In genomic region chr4:116221140-116221851, GRCm38 (mm10) we compare ENCODE assay signal across 7 mouse cellular contexts. TPM values are rescaled to one million over a fixed set of nuclear protein-coding genes. Genes with fewer than 3 reads are reported as not detected.
DNase-seq lines count a peak whose midpoint lies in the region; ATAC-seq lines count a peak whose summit lies in the region.

Gene Pik3r3 (plus strand): TSS chr4:116221618.

- no peaks in the 10 kb centered on the region for H3K27me3 ChIP-seq in embryonic facial prominence, embryonic 11.5 days (ENCODE audit: control insufficient read depth, insufficient read depth, low read length)
- H3K27me3 ChIP-seq in limb, embryonic 10.5 days (ENCODE audit: low read depth, poor library complexity, severe bottlenecking), result no peaks in the 10 kb centered on the region
- H3K27me3 ChIP-seq in midbrain, embryonic 13.5 days, result no peaks in the 10 kb centered on the region

- peak within 1 kb of the TSS; percentile 97 for H3K9ac ChIP-seq in embryonic facial prominence, embryonic 11.5 days (replicated peaks; ENCODE audit: low read length)
- H3K9ac ChIP-seq in midbrain, embryonic 13.5 days (replicated peaks), result peak within 1 kb of the TSS; percentile 91

- H3K4me1 ChIP-seq in embryonic facial prominence, embryonic 11.5 days (ENCODE audit: control insufficient read depth, insufficient read depth, low read length), result no peaks in the 10 kb centered on the region
- H3K4me1 ChIP-seq in limb, embryonic 10.5 days, result peaks cover 13% of the 10 kb centered on the region
- H3K4me1 ChIP-seq in midbrain, embryonic 13.5 days (replicated peaks), result peaks cover 16% of the 10 kb centered on the region

- DNase-seq in adrenal gland, postnatal 14 days, result peak; percentile 100
- DNase-seq in embryonic facial prominence, embryonic 11.5 days (ENCODE audit: low spot score), result peak; percentile 99
- DNase-seq in kidney, adult 11 months, result peak; percentile 98
- peak; percentile 97 for DNase-seq in limb, embryonic 10.5 days (ENCODE audit: low spot score)
- peak; percentile 95 for DNase-seq in spleen, adult 12 weeks (ENCODE audit: low spot score)

- H3K4me2 ChIP-seq in embryonic facial prominence, embryonic 11.5 days (ENCODE audit: low read depth, low read length), result peak within 1 kb of the TSS; percentile 61
- peak within 1 kb of the TSS; percentile 59 for H3K4me2 ChIP-seq in midbrain, embryonic 13.5 days (replicated peaks)

- H3K4me3 ChIP-seq in embryonic facial prominence, embryonic 11.5 days (ENCODE audit: low read depth, low read length), result peak within 1 kb of the TSS; percentile 61
- peak within 1 kb of the TSS; percentile 75 for H3K4me3 ChIP-seq in limb, embryonic 10.5 days
- peak within 1 kb of the TSS; percentile 76 for H3K4me3 ChIP-seq in midbrain, embryonic 13.5 days (replicated peaks)

- ATAC-seq in embryonic facial prominence, embryonic 11.5 days (replicated peaks; ENCODE audit: insufficient number of reproducible peaks, low FRiP score, low TSS enrichment, low read depth), result peak; percentile 99
- peak; percentile 97 for ATAC-seq in granulocyte monocyte progenitor cell, adult 5-6 weeks (replicated peaks; ENCODE audit: poor library complexity, severe bottlenecking)
- peak; percentile 99 for ATAC-seq in midbrain, embryonic 13.5 days

- no peaks in the 10 kb centered on the region for H3K9me3 ChIP-seq in embryonic facial prominence, embryonic 11.5 days (replicated peaks; ENCODE audit: control insufficient read depth, low read length)
- no peaks in the 10 kb centered on the region for H3K9me3 ChIP-seq in limb, embryonic 10.5 days (replicated peaks)
- no peaks in the 10 kb centered on the region for H3K9me3 ChIP-seq in midbrain, embryonic 13.5 days

- under 1% methylated on average over 52 of the region's 53 CpGs for WGBS in embryonic facial prominence, embryonic 11.5 days
- WGBS in limb, embryonic 10.5 days, result under 1% methylated on average over 52 of the region's 53 CpGs
- under 1% methylated on average over 51 of the region's 53 CpGs for WGBS in midbrain, embryonic 13.5 days

- no peaks in the 10 kb centered on the region for H3K36me3 ChIP-seq in embryonic facial prominence, embryonic 11.5 days (replicated peaks; ENCODE audit: control insufficient read depth, insufficient read depth, low read depth, low read length)
- H3K36me3 ChIP-seq in limb, embryonic 10.5 days, result no peaks in the 10 kb centered on the region
- no peaks in the 10 kb centered on the region for H3K36me3 ChIP-seq in midbrain, embryonic 13.5 days

- H3K27ac ChIP-seq in embryonic facial prominence, embryonic 11.5 days (replicated peaks; ENCODE audit: low read depth, low read length), result peak within 1 kb of the TSS; percentile 99
- peak within 1 kb of the TSS; percentile 100 for H3K27ac ChIP-seq in limb, embryonic 10.5 days
- H3K27ac ChIP-seq in midbrain, embryonic 13.5 days, result peak within 1 kb of the TSS; percentile 100

RNA-seq across cellular contexts. Expression of gene Pik3r3, which starts in this region (rescaled TPM):
- 15.1 and 18.9 TPM in 2 replicates for total RNA-seq in adrenal gland, postnatal 14 days (2021)
- 49.0 and 50.5 TPM in 2 replicates for polyA plus RNA-seq in embryonic facial prominence, embryonic 11.5 days (2014; fragmentation: Nextera tagmentation; extraction: Ambion mirVana)
- 0.39 TPM in 1 of 2 replicates, not detected in the other for total RNA-seq in granulocyte monocyte progenitor cell, adult 5-6 weeks (2014; fragmentation: Nextera tagmentation)
- total RNA-seq in granulocyte monocyte progenitor cell, adult 5-6 weeks (2017), result 0.30 TPM in 1 of 2 replicates, not detected in the other
- 26.6 and 45.2 TPM in 2 replicates for polyA plus RNA-seq in limb, embryonic 10.5 days (2016; fragmentation: Nextera tagmentation; extraction: Ambion mirVana)
- polyA plus RNA-seq in midbrain, embryonic 13.5 days (2015; fragmentation: Nextera tagmentation; extraction: Ambion mirVana), result 111 TPM in 2 replicates

Comparison
In these comparisons a context has a peak if more than half of its experiments do, and no peak if none do; other contexts are left out.
1. Peak in every context shown above with its lines: DNase-seq, ATAC-seq, H3K4me3 ChIP-seq and H3K27ac ChIP-seq.
2. RNA of gene Pik3r3 (total RNA-seq): 15.1 to 18.9 TPM in adrenal gland, postnatal 14 days; 0.30 to 0.39 TPM in granulocyte monocyte progenitor cell, adult 5-6 weeks; every median in the first group is over 10 times any median in the second.
3. Peak in ATAC-seq in granulocyte monocyte progenitor cell, adult 5-6 weeks; RNA of the gene not detected or under 1 TPM.